Mouse (Mus musculus) embryo, embryonic 11.5 days (tissue): Measurements from ENCODE around the gene Tdrkh.
A peak's percentile ranks its signal among the peaks of the same experiment; 100 is the strongest.

Source experiments
- DNase-seq: peaks from one replicate; pipeline ENCODE4 v3.0.0-alpha.2; 2012; ENCODE audit warnings: low read depth, low spot score

Tdrkh gene

GRCm38 (mm10) chr3:94463926-94464578 lies 51.0 kb downstream of the Tdrkh start:
- no peak for DNase-seq

GRCm38 (mm10) chr3:94465632-94466430 lies 52.8 kb downstream of the Tdrkh start:
- DNase-seq, result no peak

- no peak for DNase-seq
These were observed 55.9 kb downstream of the Tdrkh start for GRCm38 (mm10) chr3:94468931-94469330.

GRCm38 (mm10) chr3:94472447-94473114 lies 59.5 kb downstream of the Tdrkh start:
- peak; percentile 51 for DNase-seq

- DNase-seq, result no peak
These were observed 60.0 kb downstream of the Tdrkh start for GRCm38 (mm10) chr3:94473115-94473505.

- DNase-seq, result no peak
These were observed 60.6 kb downstream of the Tdrkh start for GRCm38 (mm10) chr3:94473567-94474232.

- no peak for DNase-seq
These were observed 63.4 kb downstream of the Tdrkh start for GRCm38 (mm10) chr3:94476301-94477035.

GRCm38 (mm10) chr3:94477444-94477843 lies 64.4 kb downstream of the Tdrkh start:
- DNase-seq, result no peak

GRCm38 (mm10) chr3:94477981-94478422 lies 64.9 kb downstream of the Tdrkh start, which contains the start of gene Celf3:
TSS of gene Celf3 (plus strand) at chr3:94478295.
- peak; percentile 45 for DNase-seq

GRCm38 (mm10) chr3:94478591-94479169 lies 65.6 kb downstream of the Tdrkh start:
- DNase-seq, result no peak

- no peak for DNase-seq
These were observed 66.5 kb downstream of the Tdrkh start for GRCm38 (mm10) chr3:94479564-94479963.

GRCm38 (mm10) chr3:94480291-94480884 lies 67.3 kb downstream of the Tdrkh start, which contains the start of gene Riiad1:
TSS of gene Riiad1 (minus strand) at chr3:94480341.
- no peak for DNase-seq

- no peak for DNase-seq
These were observed 68.4 kb downstream of the Tdrkh start for GRCm38 (mm10) chr3:94481429-94481828.

GRCm38 (mm10) chr3:94482764-94483385 lies 69.8 kb downstream of the Tdrkh start:
- no peak for DNase-seq

GRCm38 (mm10) chr3:94483790-94484439 lies 70.8 kb downstream of the Tdrkh start:
- DNase-seq, result peak; percentile 68
